Mouse (Mus musculus) CH12.LX (cell line): ENCODE results near the gene Nos1. TPM values are rescaled to one million over a fixed set of nuclear protein-coding genes. Genes with fewer than 3 reads are reported as not detected.

Source experiments
- DNase-seq: peaks from one replicate; pipeline ENCODE4 v3.0.0-alpha.2; 2013; ENCODE audit errors: extremely low read depth
- H3K27ac ChIP-seq: 2 replicates; pipeline ENCODE4 v1.5.1; 2012; ENCODE audit warnings: low read depth, mild to moderate bottlenecking, control low read depth, moderate library complexity; ENCODE audit not compliant: insufficient read depth
- H3K27me3 ChIP-seq: replicated peaks from 2 replicates; pipeline ENCODE3; 2012; ENCODE audit warnings: inconsistent platforms
- H3K36me3 ChIP-seq, 2 experiments: replicated peaks in 1 of 2; 2 replicates each; pipeline versions ENCODE3 to v1.6.1; 2012; ENCODE audit warnings: inconsistent platforms in 1 of 2, low read length in 1 of 2, mild to moderate bottlenecking in 1 of 2, mixed read lengths in 1 of 2, moderate library complexity in 1 of 2; ENCODE audit not compliant: control insufficient read depth in 1 of 2, insufficient read depth in 1 of 2
- H3K4me1 ChIP-seq, 2 experiments: 2 replicates each; pipeline ENCODE4 v1.6.1; 2012; ENCODE audit warnings: inconsistent platforms in 1 of 2, moderate library complexity in 1 of 2; ENCODE audit not compliant: insufficient read depth in 2 of 2, control insufficient read depth in 1 of 2
- H3K4me2 ChIP-seq: 2 replicates; pipeline ENCODE4 v1.6.1; 2012; ENCODE audit warnings: low read depth, mild to moderate bottlenecking, control low read depth; ENCODE audit not compliant: poor library complexity, insufficient read depth, severe bottlenecking
- H3K4me3 ChIP-seq, 3 experiments: fragments of 150-350 bp in 1 of 3; sonication (generic) in 1 of 3; replicated peaks in 1 of 3; 2 replicates each; pipeline versions ENCODE3 to v1.5.1; 2011 to 2012; ENCODE audit warnings: low read depth in 2 of 3, low read length in 2 of 3, mild to moderate bottlenecking in 2 of 3, moderate library complexity in 2 of 3, control low read depth in 1 of 3, improper control_type of control experiment in 1 of 3, inconsistent platforms in 1 of 3, mixed read lengths in 1 of 3; ENCODE audit not compliant: poor library complexity in 1 of 3
- H3K79me2 ChIP-seq: replicated peaks from 2 replicates; pipeline ENCODE4 v1.6.1; 2012; ENCODE audit warnings: mild to moderate bottlenecking, moderate library complexity; ENCODE audit not compliant: control insufficient read depth, poor library complexity, insufficient read depth, severe bottlenecking; ENCODE audit errors: extremely low read depth
- H3K9ac ChIP-seq: 2 replicates; pipeline ENCODE4 v1.6.1; 2012; ENCODE audit warnings: low read depth, mild to moderate bottlenecking, control low read depth, moderate library complexity; ENCODE audit not compliant: insufficient read depth
- H3K9me3 ChIP-seq: replicated peaks from 2 replicates; pipeline ENCODE3; 2012; ENCODE audit warnings: low read length, inconsistent platforms, mixed read lengths
- BHLHE40 ChIP-seq: IDR thresholded peaks from 2 replicates; pipeline ENCODE4 v1.6.1; 2011; ENCODE audit warnings: mild to moderate bottlenecking, low read depth, low read length, improper control_type of control experiment
- CHD1 ChIP-seq: IDR thresholded peaks from 2 replicates; pipeline ENCODE4 v1.6.1; 2012; ENCODE audit warnings: low read depth, low read length, improper control_type of control experiment, inconsistent platforms
- CTCF ChIP-seq, 2 experiments: IDR thresholded peaks in 1 of 2; conservative IDR thresholded peaks in 1 of 2; 2 replicates each; pipeline ENCODE4 v1.5.1; 2011 to 2012; ENCODE audit warnings: low read depth in 2 of 2, low read length in 2 of 2, improper control_type of control experiment in 1 of 2, inconsistent platforms in 1 of 2, mild to moderate bottlenecking in 1 of 2, moderate library complexity in 1 of 2
- ELF1 ChIP-seq: IDR thresholded peaks from 2 replicates; pipeline ENCODE4 v1.6.1; 2014; ENCODE audit warnings: low read depth, mild to moderate bottlenecking, inconsistent platforms, low read length, improper control_type of control experiment
- EP300 ChIP-seq: IDR thresholded peaks from 2 replicates; pipeline ENCODE4 v1.6.1; 2011; ENCODE audit warnings: low read length, improper control_type of control experiment
- HCFC1 ChIP-seq: IDR thresholded peaks from 2 replicates; pipeline ENCODE4 v1.6.1; 2012; ENCODE audit warnings: low read depth, mild to moderate bottlenecking, inconsistent platforms, low read length, improper control_type of control experiment
- IRF4 ChIP-seq: IDR thresholded peaks from 2 replicates; pipeline ENCODE4 v1.6.1; 2014; ENCODE audit warnings: low read depth, mild to moderate bottlenecking, inconsistent platforms, low read length, improper control_type of control experiment
- JUN ChIP-seq: IDR thresholded peaks from 2 replicates; pipeline ENCODE4 v1.6.1; 2011; ENCODE audit warnings: low read depth, mild to moderate bottlenecking, low read length, improper control_type of control experiment, moderate library complexity; ENCODE audit not compliant: insufficient read depth
- MAFK ChIP-seq: IDR thresholded peaks from 2 replicates; pipeline ENCODE4 v1.6.1; 2011; ENCODE audit warnings: low read length, improper control_type of control experiment; ENCODE audit not compliant: insufficient replicate concordance
- MYC ChIP-seq: IDR thresholded peaks from 2 replicates; pipeline ENCODE4 v1.6.1; 2011; ENCODE audit warnings: low read depth, mild to moderate bottlenecking, improper control_type of control experiment, low read length
- NRF1 ChIP-seq: IDR thresholded peaks from 2 replicates; pipeline ENCODE4 v1.6.1; 2014; ENCODE audit warnings: low read depth, mild to moderate bottlenecking, inconsistent platforms, low read length, improper control_type of control experiment, moderate library complexity
- POLR2A ChIP-seq: IDR thresholded peaks from 2 replicates; pipeline ENCODE4 v1.6.1; 2011; ENCODE audit warnings: low read depth, mild to moderate bottlenecking, improper control_type of control experiment, low read length
- RAD21 ChIP-seq: IDR thresholded peaks from 2 replicates; pipeline ENCODE4 v1.6.1; 2011; ENCODE audit warnings: low read depth, mild to moderate bottlenecking, low read length, improper control_type of control experiment, moderate library complexity
- RCOR1 ChIP-seq: conservative IDR thresholded peaks from 2 replicates; pipeline ENCODE4 v1.6.1; 2012; ENCODE audit warnings: low read depth, mild to moderate bottlenecking, inconsistent platforms, low read length, improper control_type of control experiment
- SMC3 ChIP-seq: IDR thresholded peaks from 2 replicates; pipeline ENCODE4 v1.6.1; 2011; ENCODE audit warnings: low read depth, low read length, improper control_type of control experiment
- TCF12 ChIP-seq: IDR thresholded peaks from 2 replicates; pipeline ENCODE4 v1.6.1; 2014; ENCODE audit warnings: low read depth, mild to moderate bottlenecking, inconsistent platforms, low read length, improper control_type of control experiment
- UBTF ChIP-seq: IDR thresholded peaks from 2 replicates; pipeline ENCODE4 v1.6.1; 2012; ENCODE audit warnings: low read depth, mild to moderate bottlenecking, inconsistent platforms, low read length, improper control_type of control experiment, moderate library complexity
- USF1 ChIP-seq: IDR thresholded peaks from 2 replicates; pipeline ENCODE4 v1.6.1; 2014; ENCODE audit warnings: low read depth, mild to moderate bottlenecking, inconsistent platforms, low read length, improper control_type of control experiment
- ZC3H11A ChIP-seq: IDR thresholded peaks from 2 replicates; pipeline ENCODE4 v1.6.1; 2012; ENCODE audit warnings: low read depth, mild to moderate bottlenecking, inconsistent platforms, low read length, improper control_type of control experiment
- dilution Hi-C: fragments of 300-500 bp; cut with MboI; formaldehyde crosslinking; loops from 2 replicates; pipeline ENCODE4 v1.14.3; 2020; ENCODE audit warnings: low sequenced_read_pairs; ENCODE audit not compliant: extremely low pct_unique_long_range_greater_than_20kb, extremely low pct_ligation_motif_present
- in situ Hi-C: fragments of 300-500 bp; cut with MboI; formaldehyde crosslinking; loops from 3 replicates; pipeline ENCODE4 v1.14.3; 2019; ENCODE audit warnings: low sequenced_read_pairs, low pct_ligation_motif_present, low pct_unique_long_range_greater_than_20kb, mixed read lengths
- polyA plus RNA-seq: library from polyadenylated mRNA; unstranded; fragments of >175 nt; gene quantifications from 2 replicates; pipeline ENCODE4 v1.2.1, GENCODE M21; 2012; ENCODE audit warnings: low read depth; ENCODE audit not compliant: insufficient read length
- total RNA-seq, 2 experiments: library from RNA; depleted of rRNA; stranded (reverse); fragments of 300-350 nt in 1 of 2; fragments of >200 nt in 1 of 2; gene quantifications; 2 replicates each; pipeline ENCODE4 v1.2.3; 2012 to 2014

Gene Nos1
- total and polyA plus RNA-seq, 3 experiments, result 2.4 to 17.0 (median 5.6) TPM

DNA sequence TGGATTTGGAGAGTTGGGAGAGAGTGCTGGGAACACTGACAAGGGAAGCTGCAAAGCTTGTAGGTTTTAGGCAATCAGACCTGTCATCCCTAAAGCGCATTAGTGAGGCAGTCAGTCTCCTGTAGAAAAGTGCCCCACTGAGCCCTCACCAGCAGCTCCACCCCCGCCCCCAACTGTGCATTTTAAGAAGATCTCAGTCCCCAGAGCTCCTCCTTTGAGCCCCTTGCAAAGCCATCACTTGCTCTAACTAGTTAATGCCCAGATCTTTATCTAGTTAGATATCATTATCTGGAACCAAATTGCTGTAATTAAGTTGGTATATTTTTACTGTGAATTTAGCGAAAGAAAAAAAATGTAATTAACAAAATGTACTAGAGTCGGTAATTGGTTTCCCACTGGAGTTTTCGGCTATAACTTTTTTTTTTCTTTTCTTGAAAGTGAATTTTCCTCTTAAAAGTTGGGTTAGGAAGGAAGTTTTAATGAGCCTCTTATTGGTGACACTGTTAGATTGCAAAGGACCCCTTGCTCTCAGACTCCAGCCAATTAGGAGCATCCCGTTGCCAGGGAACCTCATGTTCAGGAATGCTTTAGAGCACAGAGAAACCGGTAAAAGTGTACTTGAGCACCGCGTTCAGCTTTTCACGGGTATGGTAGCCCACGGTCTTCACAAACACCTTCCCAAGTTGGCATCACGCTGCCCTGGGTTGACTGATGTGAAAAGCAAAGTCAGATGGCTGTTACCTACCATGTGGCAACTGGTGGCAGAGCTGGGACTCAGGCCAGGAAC lies 22.9 kb upstream of the Nos1 start:
- H3K9me3 ChIP-seq, result peaks cover 4% of the 10 kb centered on the region
- no peak overlapping the region for H3K9ac ChIP-seq
- no peak for DNase-seq
- H3K4me1 ChIP-seq, result no peaks in the 10 kb centered on the region
- peaks cover 7 to 13% of the 10 kb centered on the region in 2 experiments for H3K36me3 ChIP-seq
- in situ Hi-C loops, result no loop called here
- dilution Hi-C loops, result no loop called here
- TF ChIP-seq HCFC1 (no peak), JUN (no peak), ELF1 (no peak), USF1 (no peak), CHD1 (no peak), NRF1 (no peak), ZC3H11A (no peak), EP300 (no peak), CTCF (conservative IDR thresholded peaks at IDR 0.05 in 1 of 2, IDR thresholded peaks at IDR 0.05 in 1 of 2; ENCODE audit: low read depth in 2 of 2, low read length in 2 of 2) (no peak), SMC3 (no peak), MYC (no peak), RCOR1 (no peak), MAFK (no peak), BHLHE40 (no peak), IRF4 (no peak), POLR2A (no peak), TCF12 (no peak), RAD21 (no peak)
- TF ChIP-seq, all 38 proteins: peak for 0
- Histone ChIP-seq H3K27ac (no peak overlapping the region), H3K4me3 (no peak overlapping the region), H3K27me3 (no peaks in the 10 kb centered on the region), H3K79me2 (no peaks in the 10 kb centered on the region), H3K4me2 (no peak overlapping the region)

- H3K4me3 ChIP-seq, result no peak overlapping the region
- no peaks in the 10 kb centered on the region for H3K27me3 ChIP-seq
- no peak overlapping the region for H3K4me2 ChIP-seq
- no peak overlapping the region for H3K27ac ChIP-seq
- no peak for DNase-seq
- peaks cover 18 to 27% of the 10 kb centered on the region in 2 experiments for H3K36me3 ChIP-seq
- no peaks in the 10 kb centered on the region for H3K79me2 ChIP-seq
- in situ Hi-C loops, result no loop called here
- no peak overlapping the region for H3K9ac ChIP-seq
- no peak for TF ChIP-seq MAFK
- TF ChIP-seq UBTF, result no peak
- TF ChIP-seq CTCF (conservative IDR thresholded peaks at IDR 0.05 in 1 of 2, IDR thresholded peaks at IDR 0.05 in 1 of 2; ENCODE audit: low read depth in 2 of 2, low read length in 2 of 2), result peak; percentile 52 to 59
- TF ChIP-seq RAD21, result peak; percentile 19
- H3K4me1 ChIP-seq, result no peaks in the 10 kb centered on the region
- H3K9me3 ChIP-seq, result peaks cover 4% of the 10 kb centered on the region
- dilution Hi-C loops, result no loop called here
Measured at GRCm38 (mm10) chr5:117761181-117761832, 19.5 kb upstream of the Nos1 start.
